Mouse (Mus musculus) neural tube, embryonic 14.5 days (tissue): ENCODE measurements at regions not wholly inside any gene's neighbourhood (a gene's known extent, or its start where the extent isn't known, plus 50 kb on each side); places are given as distances from the start of the nearest gene placed in this dataset.

ENCODE experiments used
- ATAC-seq: fragments of 200-750 bp; cut with Nextera tagmentation; 2 replicates; pipeline ENCODE4 v1.8.0; 2017; ENCODE audit warnings: low read depth, mild to moderate bottlenecking, moderate TSS enrichment, moderate library complexity
- H3K27ac ChIP-seq: fragments of 300-500 bp; sonication (generic); 2 replicates; pipeline ENCODE4 v1.5.1; 2014; ENCODE audit warnings: low read depth, mild to moderate bottlenecking, control low read depth, low read length, moderate library complexity, mixed read lengths
- H3K27me3 ChIP-seq: fragments of 300-500 bp; sonication (generic); 2 replicates; pipeline ENCODE4 v1.6.1; 2014; ENCODE audit warnings: low read length; ENCODE audit not compliant: control insufficient read depth, insufficient read depth
- H3K36me3 ChIP-seq: fragments of 300-500 bp; sonication (generic); 2 replicates; pipeline ENCODE4 v1.6.1; 2014; ENCODE audit warnings: low read length, mixed read lengths; ENCODE audit not compliant: control insufficient read depth, insufficient read depth
- H3K4me1 ChIP-seq: fragments of 300-500 bp; sonication (generic); 2 replicates; pipeline ENCODE4 v1.6.1; 2014; ENCODE audit warnings: low read length; ENCODE audit not compliant: control insufficient read depth, insufficient read depth
- H3K4me2 ChIP-seq: fragments of 300-500 bp; sonication (generic); 2 replicates; pipeline ENCODE4 v1.6.1; 2014; ENCODE audit warnings: mild to moderate bottlenecking, low read depth, low read length, control low read depth
- H3K4me3 ChIP-seq: fragments of 300-500 bp; sonication (generic); 2 replicates; pipeline ENCODE4 v1.5.1; 2014; ENCODE audit warnings: low read depth, low read length, control low read depth, mixed read lengths
- H3K9ac ChIP-seq: fragments of 300-500 bp; sonication (generic); replicated peaks from 2 replicates; pipeline ENCODE4 v1.6.1; 2014; ENCODE audit warnings: low read depth, mild to moderate bottlenecking, control low read depth, low read length, mixed read lengths
- H3K9me3 ChIP-seq: fragments of 300-500 bp; sonication (generic); 2 replicates; pipeline ENCODE4 v1.6.1; 2016; ENCODE audit warnings: low read length; ENCODE audit not compliant: control insufficient read depth
- WGBS: fragments of 180-500 bp; shearing (Covaris S2); extraction: QIAGEN DNeasy Blood & Tissue Kit; methylation state at CpG from one replicate; pipeline ENCODE4 v1.1.7; 2014; 5-methylcytosine and 5-hydroxymethylcytosine counted together

- Histone ChIP-seq H3K4me3 (no peak overlapping the region), H3K36me3 (no peaks in the 10 kb centered on the region), H3K27me3 (no peaks in the 10 kb centered on the region), H3K9ac (no peak overlapping the region), H3K9me3 (no peaks in the 10 kb centered on the region), H3K4me1 (0 out of 2 replicates have a peak, but pooled peaks cover 2% of the 10 kb centered on the region), H3K4me2 (no peak overlapping the region), H3K27ac (no peak overlapping the region)
- 92% methylated on average over 4 of the region's 4 CpGs for WGBS
- ATAC-seq: no peak
Measured at GRCm38 (mm10) chr12:99634726-99635125, 71.3 kb upstream of the Foxn3 start.

GRCm38 (mm10) chr12:99633678-99634077 is 70.3 kb upstream of the Foxn3 start:
- Histone ChIP-seq H3K9me3 (no peaks in the 10 kb centered on the region), H3K9ac (no peak overlapping the region), H3K27me3 (no peaks in the 10 kb centered on the region), H3K4me2 (no peak overlapping the region), H3K4me3 (no peak overlapping the region), H3K36me3 (no peaks in the 10 kb centered on the region), H3K27ac (no peak overlapping the region), H3K4me1 (no peaks in the 10 kb centered on the region)
- WGBS: 92% methylated on average over 10 of the region's 10 CpGs
- ATAC-seq: no peak

- 92% methylated on average over 6 of the region's 6 CpGs for WGBS
- Histone ChIP-seq H3K4me1 (peaks cover 5% of the 10 kb centered on the region), H3K27ac (no peak overlapping the region), H3K4me3 (no peak overlapping the region), H3K36me3 (no peaks in the 10 kb centered on the region), H3K9ac (no peak overlapping the region), H3K4me2 (no peak overlapping the region), H3K9me3 (no peaks in the 10 kb centered on the region), H3K27me3 (no peaks in the 10 kb centered on the region)
- no peak for ATAC-seq
Measured at GRCm38 (mm10) chr12:99632988-99633387, 69.6 kb upstream of the Foxn3 start.

DNA sequence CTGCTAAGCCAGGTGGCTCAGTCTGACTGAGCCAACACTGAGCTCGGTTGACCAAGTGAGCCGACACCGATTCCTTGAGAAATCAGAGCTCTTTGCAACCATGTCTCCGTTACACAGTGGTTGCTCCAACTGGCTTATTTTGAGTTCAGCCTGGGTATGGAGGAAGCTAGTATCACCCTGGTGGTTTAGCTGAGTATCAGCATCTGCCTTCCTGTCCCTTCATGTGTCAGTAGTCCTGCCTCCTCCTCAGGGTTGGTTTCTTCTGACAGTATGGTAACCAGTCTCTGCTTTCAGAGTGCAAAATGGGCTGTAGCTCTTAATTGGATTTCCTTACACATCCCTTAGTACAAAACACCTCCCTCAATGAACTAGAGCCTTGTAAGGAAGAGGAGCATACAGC is 66.2 kb upstream of the Foxn3 start:
- H3K36me3 ChIP-seq: no peaks in the 10 kb centered on the region
- no peak overlapping the region for H3K9ac ChIP-seq
- no peak for ATAC-seq
- no peaks in the 10 kb centered on the region for H3K9me3 ChIP-seq
- 97% methylated on average over 4 of the region's 4 CpGs for WGBS
- no peak overlapping the region for H3K4me2 ChIP-seq
- no peak overlapping the region for H3K27ac ChIP-seq
- H3K4me1 ChIP-seq: peaks cover 12% of the 10 kb centered on the region
- no peaks in the 10 kb centered on the region for H3K27me3 ChIP-seq
- H3K4me3 ChIP-seq: no peak overlapping the region

DNA sequence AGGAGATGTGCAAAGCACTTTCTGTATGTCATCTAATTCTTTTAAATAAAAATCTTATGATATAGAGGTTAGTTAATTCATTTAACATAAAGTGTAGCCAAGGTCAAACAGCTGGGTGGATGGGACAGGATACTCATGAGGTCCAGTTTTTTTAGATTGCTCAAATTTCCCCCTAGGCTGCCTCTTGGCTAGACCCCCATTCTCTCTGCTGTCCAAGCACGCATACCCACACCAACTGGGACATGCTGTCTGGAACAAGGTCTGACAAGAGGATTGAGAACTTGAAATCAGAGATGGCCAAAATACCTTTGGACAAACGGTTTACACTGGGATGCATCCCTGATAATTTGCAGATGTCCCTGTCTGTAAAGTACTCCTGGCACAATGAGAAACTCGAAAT is 65.0 kb upstream of the Foxn3 start:
- WGBS: 73% methylated on average over 3 of the region's 3 CpGs
- Histone ChIP-seq H3K27me3 (no peaks in the 10 kb centered on the region), H3K36me3 (no peaks in the 10 kb centered on the region), H3K9me3 (no peaks in the 10 kb centered on the region), H3K4me3 (no peak overlapping the region; the same call in 1 of the 2 replicates), H3K9ac (no peak overlapping the region), H3K4me2 (peak overlapping the region; percentile 75), H3K27ac (no peak overlapping the region), H3K4me1 (peaks cover 12% of the 10 kb centered on the region)
- no peak for ATAC-seq

DNA sequence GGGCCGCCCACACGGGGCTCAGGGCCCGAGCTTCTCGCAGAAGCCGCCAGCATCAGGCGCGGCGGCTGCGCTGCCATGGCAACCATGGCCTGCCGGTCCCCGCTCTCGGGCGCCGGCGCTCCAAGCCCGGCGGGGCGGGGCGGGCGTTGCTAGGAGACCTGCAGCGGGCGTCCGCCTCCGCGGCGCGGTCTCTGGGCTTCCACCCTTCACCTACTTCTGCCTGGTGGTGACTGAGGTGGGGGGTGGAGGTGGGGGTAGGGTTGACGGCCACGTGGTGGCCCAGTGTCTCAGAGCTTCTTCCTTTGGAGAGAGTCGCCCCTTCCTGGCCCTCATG is 64.5 kb upstream of the Foxn3 start:
- ATAC-seq: peak; percentile 96
- Histone ChIP-seq H3K4me3 (peak overlapping the region; percentile 67), H3K27me3 (no peaks in the 10 kb centered on the region), H3K36me3 (no peaks in the 10 kb centered on the region), H3K4me1 (peaks cover 12% of the 10 kb centered on the region), H3K4me2 (peak overlapping the region; percentile 75), H3K9ac (peak overlapping the region; percentile 48), H3K27ac (peak overlapping the region; percentile 55), H3K9me3 (no peaks in the 10 kb centered on the region)
- WGBS: under 1% methylated on average over 23 of the region's 30 CpGs

GRCm38 (mm10) chr12:99627201-99627897 is 64.0 kb upstream of the Foxn3 start:
- Histone ChIP-seq H3K27ac (peak overlapping the region; percentile 55), H3K4me2 (peak overlapping the region; percentile 75), H3K36me3 (no peaks in the 10 kb centered on the region), H3K9ac (peak overlapping the region; percentile 48), H3K4me3 (peak overlapping the region; percentile 67), H3K9me3 (no peaks in the 10 kb centered on the region), H3K4me1 (peaks cover 12% of the 10 kb centered on the region), H3K27me3 (no peaks in the 10 kb centered on the region)
- under 1% methylated on average over 39 of the region's 40 CpGs for WGBS
- ATAC-seq: peak; percentile 85

DNA sequence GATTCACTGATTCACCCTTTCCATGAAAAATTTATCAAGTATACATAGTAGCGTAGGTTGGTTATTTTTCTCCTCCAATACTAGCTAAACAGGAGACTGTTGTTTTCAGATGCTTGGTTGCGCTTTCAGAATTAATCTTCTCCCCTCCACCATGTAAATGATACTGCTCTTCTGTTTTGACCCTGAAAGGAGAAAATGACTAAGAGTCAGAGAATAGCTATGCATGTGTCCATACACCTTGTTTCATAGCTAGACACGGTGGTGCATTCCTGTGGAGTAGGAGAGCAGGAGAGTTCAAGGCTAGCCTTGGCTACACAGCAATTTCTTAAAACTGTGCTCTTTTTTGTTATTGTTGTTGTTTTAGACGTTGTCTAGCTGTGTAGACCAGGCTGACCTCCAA is 62.8 kb upstream of the Foxn3 start:
- 84% methylated on average over 4 of the region's 4 CpGs for WGBS
- no peaks in the 10 kb centered on the region for H3K36me3 ChIP-seq
- H3K27me3 ChIP-seq: no peaks in the 10 kb centered on the region
- no peak overlapping the region for H3K4me3 ChIP-seq
- H3K4me1 ChIP-seq: peaks cover 12% of the 10 kb centered on the region
- H3K9me3 ChIP-seq: no peaks in the 10 kb centered on the region
- H3K9ac ChIP-seq: no peak overlapping the region
- no peak overlapping the region for H3K27ac ChIP-seq
- no peak for ATAC-seq
- H3K4me2 ChIP-seq: no peak overlapping the region

DNA sequence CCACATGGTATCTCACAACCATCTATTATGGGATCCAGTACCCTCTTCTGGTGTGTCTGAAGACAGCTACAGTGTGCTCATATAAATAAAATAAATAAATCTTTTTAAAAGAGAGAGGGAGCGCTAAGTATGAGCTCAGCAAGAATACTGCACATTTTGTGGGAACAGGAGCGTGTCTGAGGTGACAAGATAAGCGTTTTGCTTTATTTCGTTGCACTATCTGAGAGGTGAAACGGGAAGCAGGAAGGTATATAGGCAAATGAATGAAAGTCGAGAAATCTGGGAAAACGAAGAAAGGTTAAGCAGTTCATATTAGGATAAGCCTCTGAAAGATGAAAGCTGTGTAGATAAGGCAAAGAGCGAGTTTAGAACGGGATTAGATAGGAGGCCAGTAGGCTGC is 61.7 kb upstream of the Foxn3 start:
- Histone ChIP-seq H3K4me1 (peaks cover 12% of the 10 kb centered on the region), H3K4me3 (no peak overlapping the region), H3K27ac (no peak overlapping the region), H3K36me3 (no peaks in the 10 kb centered on the region), H3K27me3 (no peaks in the 10 kb centered on the region), H3K9ac (no peak overlapping the region), H3K9me3 (no peaks in the 10 kb centered on the region), H3K4me2 (no peak overlapping the region)
- ATAC-seq: no peak
- WGBS: 91% methylated on average over 9 of the region's 9 CpGs
